Mouse (Mus musculus): Measurements from ENCODE around the gene Dhx32. TPM values are rescaled to one million over a fixed set of nuclear protein-coding genes. Genes with fewer than 3 reads are reported as not detected.
A peak's percentile ranks its signal among the peaks of the same experiment; 100 is the strongest.

Dhx32 gene
- polyA plus RNA-seq, 2 experiments, result 6.8 to 10.6 TPM

DNA sequence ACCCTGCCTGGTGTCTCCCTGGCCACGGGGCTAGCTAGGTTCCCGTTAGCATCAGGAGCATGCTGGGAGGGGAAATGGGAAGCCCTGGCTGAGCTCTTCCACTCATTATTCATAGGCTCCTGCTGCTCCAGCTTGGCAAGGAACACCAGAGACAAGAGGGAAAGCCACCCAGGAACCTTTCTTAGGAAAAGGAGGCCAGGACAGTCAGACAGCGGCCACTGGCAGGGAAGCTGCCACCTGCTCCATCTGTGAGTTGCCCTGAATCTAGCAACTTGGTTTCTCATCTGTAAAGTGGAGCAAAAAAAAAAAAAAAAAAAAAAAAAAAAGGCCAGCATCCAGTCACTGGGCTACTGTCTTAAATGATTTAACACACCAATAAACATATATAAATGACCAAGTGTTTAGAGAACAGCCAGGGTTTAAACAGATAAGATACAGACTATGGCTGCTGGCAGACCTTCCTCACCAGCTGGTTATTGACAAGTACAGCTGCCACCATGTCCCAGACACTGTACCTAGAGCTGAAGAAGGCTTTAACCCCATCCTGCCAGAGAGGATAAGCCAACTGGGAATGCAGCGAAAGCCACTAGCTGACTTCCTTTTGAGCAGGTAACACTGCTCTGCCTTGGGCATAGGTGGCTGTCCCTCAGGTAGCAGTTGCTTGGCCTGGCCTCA is 50.4 kb downstream of the Dhx32 start:
- H3K4me3 ChIP-seq (ENCODE audit: insufficient read depth in 1 of 2, low read depth in 2 of 2, low read length in 2 of 2), result no peak overlapping the region
- 74% methylated on average over 4 of the region's 4 CpGs for WGBS (ENCODE audit: insufficient replicate concordance)
- H3K9me3 ChIP-seq (ENCODE audit: control insufficient read depth, low read length), result no peaks in the 10 kb centered on the region
- ATAC-seq (ENCODE audit: insufficient read depth) (no peak), DNase-seq (ENCODE audit: low read depth in 3 of 3, low spot score in 3 of 3) (no peak)
- H3K36me3 ChIP-seq (replicated peaks; ENCODE audit: control insufficient read depth, insufficient read depth, low read depth), result no peaks in the 10 kb centered on the region; the same call in 1 of the 2 replicates
- H3K9ac ChIP-seq (replicated peaks), result no peak overlapping the region
- H3K4me2 ChIP-seq (ENCODE audit: low read depth), result no peak overlapping the region
- no peak overlapping the region for H3K27ac ChIP-seq
- TF ChIP-seq EP300 (IDR thresholded peaks at IDR 0.05; ENCODE audit: low read depth) (no peak), CTCF (IDR thresholded peaks at IDR 0.05; ENCODE audit: low read depth) (no peak)
- no peaks in the 10 kb centered on the region for H3K27me3 ChIP-seq (ENCODE audit: control insufficient read depth, insufficient read depth, low read length)
- H3K4me1 ChIP-seq (replicated peaks; ENCODE audit: control insufficient read depth in 2 of 2, insufficient read depth in 2 of 2, low read length in 1 of 2), result no peaks in the 10 kb centered on the region

- no peak for TF ChIP-seq EP300 (IDR thresholded peaks at IDR 0.05; ENCODE audit: low read depth)
- no peak overlapping the region for H3K4me2 ChIP-seq (ENCODE audit: low read depth)
- H3K9ac ChIP-seq (replicated peaks), result no peak overlapping the region
- H3K4me3 ChIP-seq (ENCODE audit: insufficient read depth in 1 of 2, low read depth in 2 of 2, low read length in 2 of 2), result no peak overlapping the region
- ATAC-seq (ENCODE audit: insufficient read depth), result no peak
- no peaks in the 10 kb centered on the region for H3K27me3 ChIP-seq (ENCODE audit: control insufficient read depth, insufficient read depth, low read length)
- H3K4me1 ChIP-seq (replicated peaks; ENCODE audit: control insufficient read depth in 2 of 2, insufficient read depth in 2 of 2, low read length in 1 of 2), result no peaks in the 10 kb centered on the region
- no peaks in the 10 kb centered on the region for H3K9me3 ChIP-seq (ENCODE audit: control insufficient read depth, low read length)
- no peaks in the 10 kb centered on the region; the same call in 1 of the 2 replicates for H3K36me3 ChIP-seq (replicated peaks; ENCODE audit: control insufficient read depth, insufficient read depth, low read depth)
- no peak for DNase-seq (ENCODE audit: low read depth in 3 of 3, low spot score in 3 of 3)
- no peak overlapping the region for H3K27ac ChIP-seq
- WGBS (ENCODE audit: insufficient replicate concordance), result 64% methylated on average over 11 of the region's 11 CpGs
These were observed 52.0 kb downstream of the Dhx32 start for GRCm38 (mm10) chr7:133730324-133731191.

DNA sequence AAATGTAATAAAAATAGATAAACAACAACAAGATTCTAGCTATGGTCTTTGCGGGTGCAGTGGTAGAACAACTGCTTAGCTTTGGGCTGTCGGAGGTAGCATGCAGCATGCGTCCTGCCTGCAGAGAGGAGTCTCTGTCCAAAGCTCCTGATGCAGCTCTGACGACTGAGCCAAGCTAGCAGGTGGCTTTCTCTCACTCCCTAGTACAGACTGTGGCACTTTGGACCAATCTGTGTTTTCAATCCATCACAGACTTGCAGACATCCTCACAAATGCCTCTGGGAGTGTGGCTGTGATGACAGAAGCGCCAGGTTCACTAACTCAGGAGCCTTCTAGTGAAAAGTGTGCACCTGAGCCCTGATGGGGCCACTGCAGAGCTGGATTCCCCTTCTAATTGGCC is 53.2 kb downstream of the Dhx32 start:
- DNase-seq (ENCODE audit: low read depth in 3 of 3, low spot score in 3 of 3) (no peak), ATAC-seq (ENCODE audit: insufficient read depth) (no peak)
- H3K27ac ChIP-seq, result no peak overlapping the region
- 71% methylated on average over 5 of the region's 5 CpGs for WGBS (ENCODE audit: insufficient replicate concordance)
- TF ChIP-seq CTCF (IDR thresholded peaks at IDR 0.05; ENCODE audit: low read depth), result no peak
- TF ChIP-seq EP300 (IDR thresholded peaks at IDR 0.05; ENCODE audit: low read depth), result no peak
- no peak overlapping the region for H3K4me2 ChIP-seq (ENCODE audit: low read depth)
- no peaks in the 10 kb centered on the region for H3K4me1 ChIP-seq (replicated peaks; ENCODE audit: control insufficient read depth in 2 of 2, insufficient read depth in 2 of 2, low read length in 1 of 2)
- no peaks in the 10 kb centered on the region; the same call in 1 of the 2 replicates for H3K36me3 ChIP-seq (replicated peaks; ENCODE audit: control insufficient read depth, insufficient read depth, low read depth)
- no peaks in the 10 kb centered on the region for H3K9me3 ChIP-seq (ENCODE audit: control insufficient read depth, low read length)
- no peak overlapping the region for H3K4me3 ChIP-seq (ENCODE audit: insufficient read depth in 1 of 2, low read depth in 2 of 2, low read length in 2 of 2)
- H3K27me3 ChIP-seq (ENCODE audit: control insufficient read depth, insufficient read depth, low read length), result no peaks in the 10 kb centered on the region
- no peak overlapping the region for H3K9ac ChIP-seq (replicated peaks)

GRCm38 (mm10) chr7:133727027-133727426 is 55.5 kb downstream of the Dhx32 start:
- no peaks in the 10 kb centered on the region for H3K27me3 ChIP-seq (ENCODE audit: control insufficient read depth, insufficient read depth, low read length)
- ATAC-seq (ENCODE audit: insufficient read depth) (0 out of 2 replicates have a peak, but pooled peaks have one; percentile 24), DNase-seq (ENCODE audit: low read depth in 3 of 3, low spot score in 3 of 3) (no peak)
- no peak overlapping the region for H3K4me2 ChIP-seq (ENCODE audit: low read depth)
- 53% methylated on average over 6 of the region's 6 CpGs for WGBS (ENCODE audit: insufficient replicate concordance)
- H3K4me1 ChIP-seq (replicated peaks; ENCODE audit: control insufficient read depth in 2 of 2, insufficient read depth in 2 of 2, low read length in 1 of 2), result no peaks in the 10 kb centered on the region
- no peak overlapping the region for H3K4me3 ChIP-seq (ENCODE audit: insufficient read depth in 1 of 2, low read depth in 2 of 2, low read length in 2 of 2)
- no peak overlapping the region for H3K9ac ChIP-seq (replicated peaks)
- TF ChIP-seq EP300 (IDR thresholded peaks at IDR 0.05; ENCODE audit: low read depth), result no peak
- no peak for TF ChIP-seq CTCF (IDR thresholded peaks at IDR 0.05; ENCODE audit: low read depth)
- no peaks in the 10 kb centered on the region; the same call in 1 of the 2 replicates for H3K36me3 ChIP-seq (replicated peaks; ENCODE audit: control insufficient read depth, insufficient read depth, low read depth)
- H3K27ac ChIP-seq, result no peak overlapping the region
- no peaks in the 10 kb centered on the region for H3K9me3 ChIP-seq (ENCODE audit: control insufficient read depth, low read length)

DNA sequence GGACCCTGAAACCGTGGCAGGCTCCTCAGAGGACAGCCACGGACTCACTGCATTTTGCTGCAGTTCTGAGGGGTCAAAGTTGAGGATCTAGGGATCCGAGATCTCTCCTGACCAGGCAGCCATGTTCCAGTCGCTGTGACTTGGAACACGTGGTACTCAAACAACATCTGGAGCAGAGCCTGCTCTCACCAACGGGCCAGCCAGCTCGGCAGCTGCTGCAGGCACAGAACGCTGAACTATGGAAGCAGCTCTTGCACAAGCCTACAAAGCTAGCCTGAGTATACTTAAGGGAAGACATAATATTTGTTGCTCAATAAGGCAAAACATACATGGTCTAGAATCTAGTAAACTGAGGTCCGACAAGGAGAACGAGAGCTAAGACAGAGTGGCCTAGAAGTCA is 57.0 kb downstream of the Dhx32 start:
- TF ChIP-seq CTCF (IDR thresholded peaks at IDR 0.05; ENCODE audit: low read depth) (no peak), EP300 (IDR thresholded peaks at IDR 0.05; ENCODE audit: low read depth) (no peak)
- Histone ChIP-seq H3K36me3 (replicated peaks; ENCODE audit: control insufficient read depth, insufficient read depth, low read depth) (peaks cover 8% of the 10 kb centered on the region), H3K9ac (replicated peaks) (no peak overlapping the region), H3K9me3 (ENCODE audit: control insufficient read depth, low read length) (no peaks in the 10 kb centered on the region), H3K4me3 (ENCODE audit: insufficient read depth in 1 of 2, low read depth in 2 of 2, low read length in 2 of 2) (no peak overlapping the region), H3K27me3 (ENCODE audit: control insufficient read depth, insufficient read depth, low read length) (no peaks in the 10 kb centered on the region), H3K4me2 (ENCODE audit: low read depth) (no peak overlapping the region), H3K4me1 (replicated peaks; ENCODE audit: control insufficient read depth in 2 of 2, insufficient read depth in 2 of 2, low read length in 1 of 2) (no peaks in the 10 kb centered on the region), H3K27ac (no peak overlapping the region)
- no peak for ATAC-seq (ENCODE audit: insufficient read depth)
- 76% methylated on average over 10 of the region's 10 CpGs for WGBS (ENCODE audit: insufficient replicate concordance)
- no peak for DNase-seq (ENCODE audit: low read depth in 3 of 3, low spot score in 3 of 3)

Data from liver, embryonic 14.5 days (tissue).